Mouse (Mus musculus): Measurements from ENCODE around the gene Lpin1. TPM values are rescaled to one million over a fixed set of nuclear protein-coding genes. Genes with fewer than 3 reads are reported as not detected.

Gene Lpin1
- polyA plus RNA-seq, 1 experiment from 2014 or later, result 11.1 TPM

DNA sequence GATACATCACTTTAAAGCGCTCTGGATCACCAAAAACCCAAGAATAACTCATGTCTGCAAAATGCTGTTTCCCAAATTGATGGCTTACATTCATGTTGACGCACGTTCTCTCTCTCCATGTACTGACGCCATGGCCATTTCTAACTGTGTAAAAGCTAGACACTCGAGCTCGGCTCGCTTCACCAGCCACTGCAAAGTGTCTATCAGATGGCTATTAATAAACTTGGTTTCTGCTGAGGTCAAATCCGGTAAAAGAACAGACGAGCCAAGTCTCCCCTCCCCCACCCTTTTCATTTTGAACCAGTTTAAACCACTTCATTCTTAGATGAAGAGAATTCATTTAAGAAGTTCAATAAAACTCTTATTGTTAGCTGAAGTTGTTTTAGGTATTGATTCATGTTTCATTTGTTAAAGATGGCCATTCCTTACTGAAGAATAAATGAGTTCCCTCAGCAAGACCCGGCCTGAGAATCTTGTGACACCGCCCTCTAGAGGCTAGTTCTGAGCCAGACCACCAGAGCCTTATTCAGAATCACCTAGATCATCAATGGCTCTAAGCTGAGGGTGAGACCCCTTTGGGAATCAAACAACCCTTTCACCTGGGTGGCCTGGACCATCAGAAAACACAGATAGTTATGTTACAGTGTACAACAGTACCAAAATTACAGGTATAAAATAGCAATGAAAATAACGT lies 28.5 kb upstream of the Lpin1 start:
- Histone ChIP-seq H3K4me3 (replicated peaks) (no peak overlapping the region), H3K9ac (no peak overlapping the region), H3K36me3 (replicated peaks) (no peaks in the 10 kb centered on the region), H3K4me2 (no peak overlapping the region), H3K4me1 (peaks cover 9% of the 10 kb centered on the region), H3K27me3 (no peaks in the 10 kb centered on the region), H3K27ac (no peak overlapping the region), H3K9me3 (no peaks in the 10 kb centered on the region)
- 76% methylated on average over 12 of the region's 12 CpGs for WGBS
- no peak for ATAC-seq (ENCODE audit: low FRiP score)

- 82% methylated on average over 6 of the region's 6 CpGs for WGBS
- Histone ChIP-seq H3K4me2 (no peak overlapping the region), H3K4me1 (no peaks in the 10 kb centered on the region), H3K27me3 (no peaks in the 10 kb centered on the region), H3K9ac (no peak overlapping the region), H3K36me3 (replicated peaks) (no peaks in the 10 kb centered on the region), H3K27ac (no peak overlapping the region), H3K4me3 (replicated peaks) (no peak overlapping the region), H3K9me3 (no peaks in the 10 kb centered on the region)
- no peak for ATAC-seq (ENCODE audit: low FRiP score)
These were observed 25.1 kb upstream of the Lpin1 start for GRCm38 (mm10) chr12:16635816-16636215.

- no peak overlapping the region for H3K4me3 ChIP-seq (replicated peaks)
- no peak for ATAC-seq (ENCODE audit: low FRiP score)
- 60% methylated on average over 14 of the region's 14 CpGs for WGBS
- H3K36me3 ChIP-seq (replicated peaks), result no peaks in the 10 kb centered on the region
- H3K27ac ChIP-seq, result no peak overlapping the region
- H3K9me3 ChIP-seq, result no peaks in the 10 kb centered on the region
- H3K4me1 ChIP-seq, result no peaks in the 10 kb centered on the region
- H3K4me2 ChIP-seq, result no peak overlapping the region
- no peak overlapping the region for H3K9ac ChIP-seq
- H3K27me3 ChIP-seq, result no peaks in the 10 kb centered on the region
These were observed 23.5 kb upstream of the Lpin1 start for GRCm38 (mm10) chr12:16634075-16634813.

- H3K9me3 ChIP-seq, result no peaks in the 10 kb centered on the region
- H3K4me2 ChIP-seq, result no peak overlapping the region
- no peak overlapping the region for H3K4me3 ChIP-seq (replicated peaks)
- H3K27ac ChIP-seq, result no peak overlapping the region
- no peaks in the 10 kb centered on the region for H3K4me1 ChIP-seq
- H3K36me3 ChIP-seq (replicated peaks), result no peaks in the 10 kb centered on the region
- no peak overlapping the region for H3K9ac ChIP-seq
- 90% methylated on average over 6 of the region's 6 CpGs for WGBS
- ATAC-seq (ENCODE audit: low FRiP score), result no peak
- no peaks in the 10 kb centered on the region for H3K27me3 ChIP-seq
These were observed 22.5 kb upstream of the Lpin1 start for GRCm38 (mm10) chr12:16633235-16633634.

GRCm38 (mm10) chr12:16631423-16631822 lies 20.7 kb upstream of the Lpin1 start:
- Histone ChIP-seq H3K4me3 (replicated peaks) (no peak overlapping the region), H3K36me3 (replicated peaks) (no peaks in the 10 kb centered on the region), H3K27me3 (no peaks in the 10 kb centered on the region), H3K4me1 (no peaks in the 10 kb centered on the region), H3K27ac (no peak overlapping the region), H3K9me3 (no peaks in the 10 kb centered on the region), H3K4me2 (no peak overlapping the region), H3K9ac (no peak overlapping the region)
- no peak for ATAC-seq (ENCODE audit: low FRiP score)
- WGBS, result 90% methylated on average over 2 of the region's 2 CpGs

DNA sequence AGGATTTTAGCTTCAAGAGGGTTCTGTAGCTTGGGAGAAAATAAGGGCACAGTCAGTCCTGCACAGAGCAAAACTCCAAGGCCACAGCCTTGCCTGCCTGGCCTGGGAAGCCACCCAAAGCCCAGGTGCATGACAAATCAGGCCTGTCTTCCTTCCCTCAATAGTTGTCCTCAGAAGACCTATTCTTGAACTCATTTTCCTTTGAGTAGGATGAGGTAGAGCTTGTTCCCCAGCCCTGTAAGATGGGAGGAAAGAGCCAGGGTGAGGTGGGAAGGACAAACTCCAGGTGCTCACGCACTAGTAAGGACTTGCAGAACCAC lies 20.1 kb upstream of the Lpin1 start:
- Histone ChIP-seq H3K27me3 (no peaks in the 10 kb centered on the region), H3K9ac (no peak overlapping the region), H3K27ac (no peak overlapping the region), H3K9me3 (no peaks in the 10 kb centered on the region), H3K4me2 (no peak overlapping the region), H3K36me3 (replicated peaks) (no peaks in the 10 kb centered on the region), H3K4me1 (no peaks in the 10 kb centered on the region), H3K4me3 (replicated peaks) (no peak overlapping the region)
- 87% methylated on average over 1 of the region's 1 CpGs for WGBS
- no peak for ATAC-seq (ENCODE audit: low FRiP score)

GRCm38 (mm10) chr12:16630152-16630865 lies 19.5 kb upstream of the Lpin1 start:
- no peak overlapping the region for H3K4me2 ChIP-seq
- H3K9me3 ChIP-seq, result no peaks in the 10 kb centered on the region
- H3K4me3 ChIP-seq (replicated peaks), result no peak overlapping the region
- H3K27ac ChIP-seq, result no peak overlapping the region
- no peaks in the 10 kb centered on the region for H3K36me3 ChIP-seq (replicated peaks)
- no peak for ATAC-seq (ENCODE audit: low FRiP score)
- 84% methylated on average over 7 of the region's 7 CpGs for WGBS
- H3K27me3 ChIP-seq, result no peaks in the 10 kb centered on the region
- no peak overlapping the region for H3K9ac ChIP-seq
- H3K4me1 ChIP-seq, result no peaks in the 10 kb centered on the region

- 93% methylated on average over 3 of the region's 3 CpGs for WGBS
- no peak for ATAC-seq (ENCODE audit: low FRiP score)
- H3K36me3 ChIP-seq (replicated peaks), result no peaks in the 10 kb centered on the region
These were observed 9.5 kb upstream of the Lpin1 start for GRCm38 (mm10) chr12:16620230-16620629.

DNA sequence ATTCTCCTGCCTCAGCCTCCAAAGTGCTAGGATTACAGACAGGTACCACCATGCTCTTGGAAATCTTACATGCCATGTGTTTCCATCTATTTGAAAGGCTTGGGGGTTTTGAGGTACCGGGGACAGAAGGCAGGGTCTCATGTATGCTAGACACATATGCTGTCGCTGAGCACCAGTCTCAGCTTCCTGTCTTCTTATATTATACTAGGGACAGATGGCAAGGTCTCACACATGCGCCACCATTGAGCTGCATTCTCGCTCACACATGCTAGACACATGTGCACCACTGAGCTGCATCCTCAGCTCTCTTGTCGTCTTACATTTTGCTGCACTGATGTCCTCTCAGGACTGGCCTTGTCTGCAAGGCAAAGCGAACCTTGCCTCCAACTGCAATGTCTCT lies 8.7 kb upstream of the Lpin1 start:
- Histone ChIP-seq H3K36me3 (replicated peaks) (no peaks in the 10 kb centered on the region), H3K4me1 (peaks cover 17% of the 10 kb centered on the region), H3K27ac (no peak overlapping the region), H3K27me3 (no peaks in the 10 kb centered on the region), H3K9me3 (no peaks in the 10 kb centered on the region), H3K9ac (no peak overlapping the region), H3K4me3 (replicated peaks) (no peak overlapping the region), H3K4me2 (no peak overlapping the region)
- no peak for ATAC-seq (ENCODE audit: low FRiP score)
- 79% methylated on average over 6 of the region's 6 CpGs for WGBS

More at GRCm38 (mm10) chr12:16620230-16620629, 9.5 kb upstream of the Lpin1 start:
- H3K9ac ChIP-seq, result no peak overlapping the region
- no peak overlapping the region for H3K4me3 ChIP-seq (replicated peaks)
- no peak overlapping the region for H3K4me2 ChIP-seq
- H3K9me3 ChIP-seq, result no peaks in the 10 kb centered on the region
- no peaks in the 10 kb centered on the region for H3K27me3 ChIP-seq
- H3K27ac ChIP-seq, result no peak overlapping the region
- peaks cover 16% of the 10 kb centered on the region for H3K4me1 ChIP-seq

DNA sequence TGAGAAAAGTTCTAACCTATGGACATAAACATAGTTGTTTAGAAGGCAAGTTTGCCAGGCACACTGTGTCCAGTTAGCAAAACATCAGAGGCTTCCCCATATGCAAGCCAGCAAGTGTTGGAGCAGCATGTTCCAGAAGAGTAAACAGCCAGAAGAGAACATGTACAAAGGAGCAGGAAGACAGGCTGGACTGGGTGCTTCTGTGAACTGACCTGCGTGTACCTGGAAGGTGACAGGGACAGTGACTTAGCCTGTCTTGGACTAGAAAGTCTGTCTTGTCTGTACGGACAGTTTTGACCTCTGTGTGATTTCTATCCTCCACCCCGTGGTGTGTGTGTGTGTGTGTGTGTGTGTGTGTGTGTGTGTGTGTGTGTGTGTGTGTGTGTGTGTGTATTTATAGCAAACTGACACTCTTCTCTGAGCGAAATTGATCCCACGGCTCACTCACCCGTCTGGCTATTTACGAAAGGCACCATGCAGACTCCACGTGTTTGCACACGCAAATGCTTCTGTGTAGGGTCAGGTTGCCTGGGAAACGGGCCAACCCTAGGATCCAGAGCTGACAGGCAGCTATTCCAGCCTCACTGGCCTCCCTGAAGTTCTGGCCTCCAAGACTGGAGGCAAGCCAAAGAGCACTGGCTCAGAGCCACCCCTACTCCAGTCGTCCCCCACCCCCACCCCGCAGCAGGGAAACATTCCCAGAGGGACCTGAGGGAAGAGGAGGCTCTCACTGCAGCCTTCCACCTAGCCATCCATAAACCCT lies 7.9 kb upstream of the Lpin1 start:
- Histone ChIP-seq H3K9me3 (no peaks in the 10 kb centered on the region), H3K27ac (peak overlapping the region; percentile 56; the same call in 1 of the 2 replicates), H3K4me3 (replicated peaks) (no peak overlapping the region), H3K9ac (no peak overlapping the region), H3K27me3 (no peaks in the 10 kb centered on the region), H3K4me1 (peaks cover 17% of the 10 kb centered on the region), H3K36me3 (replicated peaks) (no peaks in the 10 kb centered on the region), H3K4me2 (no peak overlapping the region)
- ATAC-seq (ENCODE audit: low FRiP score), result peak; percentile 84
- WGBS, result 30% methylated on average over 12 of the region's 12 CpGs

GRCm38 (mm10) chr12:16615738-16616137 lies 5.0 kb upstream of the Lpin1 start:
- WGBS, result 87% methylated on average over 2 of the region's 2 CpGs

DNA sequence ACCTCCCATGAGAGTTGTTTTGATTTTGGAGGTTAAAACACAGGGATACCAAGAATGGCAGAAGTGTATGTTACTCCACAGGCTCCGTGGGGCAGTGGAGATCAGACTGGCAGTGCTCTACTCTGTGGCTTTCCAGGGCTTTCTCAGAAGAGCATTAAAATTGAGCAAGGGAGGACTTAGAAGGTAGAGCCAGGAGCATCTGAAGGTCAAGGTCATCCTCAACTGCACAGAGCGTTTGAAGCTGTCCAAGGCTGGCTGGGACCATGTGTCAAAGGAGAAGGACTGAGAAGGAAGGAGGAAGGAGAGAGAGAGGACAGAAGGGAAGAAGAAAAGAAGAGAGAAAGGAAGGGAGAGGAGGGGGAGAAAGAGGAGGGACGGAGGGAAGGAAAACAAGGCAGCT lies 3.8 kb upstream of the Lpin1 start:
- Histone ChIP-seq H3K27me3 (no peaks in the 10 kb centered on the region), H3K4me3 (replicated peaks) (no peak overlapping the region), H3K36me3 (replicated peaks) (no peaks in the 10 kb centered on the region), H3K4me1 (peaks cover 14% of the 10 kb centered on the region), H3K9me3 (no peaks in the 10 kb centered on the region), H3K4me2 (no peak overlapping the region), H3K9ac (no peak overlapping the region), H3K27ac (no peak overlapping the region)
- WGBS, result 71% methylated on average over 3 of the region's 3 CpGs
- no peak for ATAC-seq (ENCODE audit: low FRiP score)

More at GRCm38 (mm10) chr12:16615738-16616137, 5.0 kb upstream of the Lpin1 start:
- Histone ChIP-seq H3K4me2 (no peak overlapping the region), H3K9me3 (no peaks in the 10 kb centered on the region), H3K4me3 (replicated peaks) (no peak overlapping the region), H3K27ac (no peak overlapping the region), H3K27me3 (no peaks in the 10 kb centered on the region), H3K9ac (no peak overlapping the region), H3K4me1 (peaks cover 17% of the 10 kb centered on the region), H3K36me3 (replicated peaks) (no peaks in the 10 kb centered on the region)
- no peak for ATAC-seq (ENCODE audit: low FRiP score)

All from forebrain, embryonic 12.5 days (tissue).